Mouse (Mus musculus) brain, embryonic 14.5 days (tissue): Measurements from ENCODE around the gene Abcf2.

Source experiments
- CTCF ChIP-seq: fragments of 200-500 bp; IDR thresholded peaks from 2 replicates; pipeline ENCODE4 v1.5.1; 2012; ENCODE audit warnings: inconsistent platforms, mild to moderate bottlenecking, moderate library complexity, borderline replicate concordance; ENCODE audit not compliant: insufficient read depth, insufficient read length; ENCODE audit errors: extremely low read depth
- POLR2A ChIP-seq: fragments of 200-500 bp; IDR thresholded peaks from 2 replicates; pipeline ENCODE4 v1.6.1; 2012; ENCODE audit warnings: mild to moderate bottlenecking, inconsistent platforms, borderline replicate concordance; ENCODE audit not compliant: poor library complexity, insufficient read depth, insufficient read length, severe bottlenecking; ENCODE audit errors: extremely low read depth

- TF ChIP-seq CTCF (no peak), POLR2A (no peak)
Measured at GRCm38 (mm10) chr5:24576801-24577182, 475 bp downstream of the Abcf2 start.
